Mouse (Mus musculus): ENCODE results near the gene Gnptg. TPM values are rescaled to one million over a fixed set of nuclear protein-coding genes. Genes with fewer than 3 reads are reported as not detected.
"Not testable (repeated sequence)": the region's sequence is repeated elsewhere in the genome, so short reads cannot be mapped to it uniquely, and the experiment has no call there.

Gnptg gene
- total RNA-seq, 2 experiments from 2014 or later = 3.7 to 6.0 TPM

- ATAC-seq (replicated peaks; ENCODE audit: low FRiP score, poor library complexity, severe bottlenecking) = no peak
Measured at GRCm38 (mm10) chr17:25248033-25248750, 8.3 kb upstream of the Gnptg start.

GRCm38 (mm10) chr17:25244239-25244638 lies 4.3 kb upstream of the Gnptg start:
- ATAC-seq (replicated peaks; ENCODE audit: low FRiP score, poor library complexity, severe bottlenecking) = no peak

- no peak for ATAC-seq (replicated peaks; ENCODE audit: low FRiP score, poor library complexity, severe bottlenecking)
Measured at GRCm38 (mm10) chr17:25243131-25243780, 3.3 kb upstream of the Gnptg start.

- ATAC-seq (replicated peaks; ENCODE audit: low FRiP score, poor library complexity, severe bottlenecking) = no peak
Measured at GRCm38 (mm10) chr17:25235635-25236034, 4.3 kb downstream of the Gnptg start.

GRCm38 (mm10) chr17:25231621-25232020 lies 8.3 kb downstream of the Gnptg start:
- ATAC-seq (replicated peaks; ENCODE audit: low FRiP score, poor library complexity, severe bottlenecking) = not testable (repeated sequence)

- no peak for ATAC-seq (replicated peaks; ENCODE audit: low FRiP score, poor library complexity, severe bottlenecking)
Measured at GRCm38 (mm10) chr17:25230700-25231099, 9.2 kb downstream of the Gnptg start.

- not testable (repeated sequence) for ATAC-seq (replicated peaks; ENCODE audit: low FRiP score, poor library complexity, severe bottlenecking)
Measured at GRCm38 (mm10) chr17:25230014-25230655, 9.8 kb downstream of the Gnptg start.

GRCm38 (mm10) chr17:25227991-25228390 lies 11.9 kb downstream of the Gnptg start:
- ATAC-seq (replicated peaks; ENCODE audit: low FRiP score, poor library complexity, severe bottlenecking) = no peak

- ATAC-seq (replicated peaks; ENCODE audit: low FRiP score, poor library complexity, severe bottlenecking) = peak; percentile 51
Measured at GRCm38 (mm10) chr17:25225659-25226058, 14.3 kb downstream of the Gnptg start.

GRCm38 (mm10) chr17:25224586-25225222 lies 15.2 kb downstream of the Gnptg start:
- ATAC-seq (replicated peaks; ENCODE audit: low FRiP score, poor library complexity, severe bottlenecking) = no peak

GRCm38 (mm10) chr17:25222951-25223601 lies 16.8 kb downstream of the Gnptg start:
- ATAC-seq (replicated peaks; ENCODE audit: low FRiP score, poor library complexity, severe bottlenecking) = peak; percentile 62

- ATAC-seq (replicated peaks; ENCODE audit: low FRiP score, poor library complexity, severe bottlenecking) = peak; percentile 61
Measured at GRCm38 (mm10) chr17:25222504-25222940, 17.4 kb downstream of the Gnptg start.

GRCm38 (mm10) chr17:25221821-25222503 lies 18.0 kb downstream of the Gnptg start:
- peak; percentile 33 for ATAC-seq (replicated peaks; ENCODE audit: low FRiP score, poor library complexity, severe bottlenecking)

- no peak for ATAC-seq (replicated peaks; ENCODE audit: low FRiP score, poor library complexity, severe bottlenecking)
Measured at GRCm38 (mm10) chr17:25220746-25221145, 19.2 kb downstream of the Gnptg start.

- no peak for ATAC-seq (replicated peaks; ENCODE audit: low FRiP score, poor library complexity, severe bottlenecking)
Measured at GRCm38 (mm10) chr17:25219492-25220295, 20.2 kb downstream of the Gnptg start.

- no peak for ATAC-seq (replicated peaks; ENCODE audit: low FRiP score, poor library complexity, severe bottlenecking)
Measured at GRCm38 (mm10) chr17:25218967-25219366, 21.0 kb downstream of the Gnptg start.

GRCm38 (mm10) chr17:25215431-25215830 lies 24.5 kb downstream of the Gnptg start:
- ATAC-seq (replicated peaks; ENCODE audit: low FRiP score, poor library complexity, severe bottlenecking) = no peak

- ATAC-seq (replicated peaks; ENCODE audit: low FRiP score, poor library complexity, severe bottlenecking) = no peak
Measured at GRCm38 (mm10) chr17:25211705-25212104, 28.2 kb downstream of the Gnptg start.

Data from erythroblast, adult 5-6 weeks (primary cell).